Mouse (Mus musculus) ES-E14 (cell line): ENCODE measurements around the gene Prss57. TPM values are rescaled to one million over a fixed set of nuclear protein-coding genes. Genes with fewer than 3 reads are reported as not detected.

Source experiments
- DNase-seq: peaks from one replicate; pipeline ENCODE4 v3.0.0-alpha.2; 2013; ENCODE audit warnings: low read depth, low spot score
- H3K27ac ChIP-seq: 2 replicates; pipeline ENCODE4 v1.5.1; 2012; ENCODE audit warnings: low read depth, mild to moderate bottlenecking, low read length, moderate library complexity, mixed read lengths; ENCODE audit not compliant: poor library complexity, insufficient read depth, severe bottlenecking
- H3K36me3 ChIP-seq: 2 replicates; pipeline ENCODE4 v1.6.1; 2012; ENCODE audit warnings: mild to moderate bottlenecking, low read length, moderate library complexity, mixed read lengths; ENCODE audit not compliant: control insufficient read depth, poor library complexity, insufficient read depth, severe bottlenecking
- H3K4me1 ChIP-seq, 2 experiments: fragments of 150-350 bp in 1 of 2; sonication (generic) in 1 of 2; 2 replicates each; pipeline ENCODE4 v1.6.1; 2012; ENCODE audit warnings: low read length in 2 of 2, mild to moderate bottlenecking in 1 of 2, mixed read lengths in 1 of 2; ENCODE audit not compliant: control insufficient read depth in 2 of 2, insufficient read depth in 2 of 2, poor library complexity in 1 of 2
- H3K4me3 ChIP-seq, 2 experiments: fragments of 150-350 bp in 1 of 2; sonication (generic) in 1 of 2; 2 replicates each; pipeline ENCODE4 v1.5.1; 2012; ENCODE audit warnings: low read length in 2 of 2, low read depth in 1 of 2, mild to moderate bottlenecking in 1 of 2, mixed read lengths in 1 of 2; ENCODE audit not compliant: insufficient read depth in 1 of 2, poor library complexity in 1 of 2, severe bottlenecking in 1 of 2
- H3K9ac ChIP-seq: 2 replicates; pipeline ENCODE4 v1.6.1; 2012; ENCODE audit warnings: low read depth, mild to moderate bottlenecking, low read length, mixed read lengths; ENCODE audit not compliant: poor library complexity, insufficient read depth, severe bottlenecking
- H3K9me3 ChIP-seq: fragments of 150-350 bp; sonication (generic); 2 replicates; pipeline ENCODE4 v1.6.1; 2012; ENCODE audit warnings: low read depth, mild to moderate bottlenecking, low read length; ENCODE audit not compliant: control insufficient read depth, insufficient read depth
- CHD2 ChIP-seq: IDR thresholded peaks from 2 replicates; pipeline ENCODE4 v1.6.1; 2014; ENCODE audit warnings: mild to moderate bottlenecking, low read depth, low read length, inconsistent platforms
- HCFC1 ChIP-seq: IDR thresholded peaks from 2 replicates; pipeline ENCODE4 v1.6.1; 2012; ENCODE audit warnings: low read length, inconsistent platforms, borderline replicate concordance; ENCODE audit not compliant: insufficient read depth
- MAFK ChIP-seq: IDR thresholded peaks from 2 replicates; pipeline ENCODE4 v1.6.1; 2014; ENCODE audit warnings: mild to moderate bottlenecking, low read depth, low read length, inconsistent platforms; ENCODE audit not compliant: insufficient read depth
- ZC3H11A ChIP-seq: IDR thresholded peaks from 2 replicates; pipeline ENCODE4 v1.6.1; 2012; ENCODE audit warnings: low read depth, mild to moderate bottlenecking, inconsistent platforms, low read length, borderline replicate concordance
- ZNF384 ChIP-seq: IDR thresholded peaks from 2 replicates; pipeline ENCODE4 v1.6.1; 2012; ENCODE audit warnings: low read depth, low read length, inconsistent platforms
- in situ Hi-C, 2 experiments: fragments of 600-800 bp; cut with MboI; formaldehyde crosslinking; loops; one replicate each; pipeline ENCODE4 v1.15.1; 2025; ENCODE audit warnings: low sequenced_read_pairs in 2 of 2, inconsistent platforms in 1 of 2; ENCODE audit not compliant: unreplicated experiment in 2 of 2
- total RNA-seq: library from RNA; depleted of rRNA; stranded (reverse); fragments of 300-350 nt; gene quantifications from 2 replicates; pipeline ENCODE4 v1.2.3, GENCODE M21; 2012

Prss57 gene
- total RNA-seq, 1 experiment = 0.27 TPM

DNA sequence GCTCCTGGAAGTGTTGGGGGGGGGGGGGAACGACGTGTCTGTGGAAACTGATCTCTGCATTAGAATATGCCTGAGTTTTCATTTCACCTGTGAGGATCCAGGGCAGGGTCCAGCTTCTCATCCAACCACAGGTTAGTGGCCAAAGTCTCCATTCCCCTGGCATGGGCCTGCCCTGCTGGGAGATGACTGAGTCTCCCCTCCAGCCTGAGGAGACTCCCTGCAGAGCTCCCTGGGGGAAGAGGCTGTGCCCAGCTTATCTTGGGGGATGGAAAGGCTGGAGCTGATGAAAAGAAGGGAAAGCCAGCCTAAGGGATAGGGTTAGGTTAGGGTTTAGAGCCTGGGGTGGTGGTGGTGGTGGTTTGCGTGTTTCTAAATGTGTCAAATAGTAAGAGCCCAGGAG, 11.1 kb upstream of the Prss57 start:
- no peak for TF ChIP-seq ZNF384
- TF ChIP-seq ZC3H11A = no peak
- TF ChIP-seq MAFK = no peak
- no peak for TF ChIP-seq CHD2
- TF ChIP-seq HCFC1 = no peak
- H3K36me3 ChIP-seq = no peaks in the 10 kb centered on the region
- H3K27ac ChIP-seq = peak overlapping the region; percentile 58; the same call in 1 of the 2 replicates
- no peak overlapping the region for H3K9ac ChIP-seq
- no peak overlapping the region for H3K4me3 ChIP-seq
- no peaks in the 10 kb centered on the region for H3K9me3 ChIP-seq
- peaks cover 6 to 54% of the 10 kb centered on the region in 2 experiments; a peak in 3 of 4 replicates for H3K4me1 ChIP-seq
- in situ Hi-C loops = no loop called here
- no peak for DNase-seq

DNA sequence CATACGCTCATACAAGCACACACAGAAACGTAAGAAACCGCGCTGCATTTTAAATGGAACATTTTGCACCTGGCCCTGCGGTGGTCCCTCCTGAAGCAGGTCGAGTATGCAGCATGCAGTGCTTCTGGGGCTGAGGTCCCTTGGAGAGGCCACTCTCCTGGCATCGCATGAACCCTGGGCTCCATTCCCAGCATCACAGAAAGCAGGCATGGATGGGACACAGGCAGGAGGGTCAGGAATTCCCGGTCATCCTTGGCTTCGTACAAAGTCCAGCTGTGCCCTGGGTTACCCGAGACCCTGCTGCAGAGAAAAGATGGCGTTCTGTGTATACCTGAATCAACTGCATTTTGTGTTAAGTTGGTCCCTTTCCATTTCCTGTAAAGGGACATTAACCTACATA, 9.7 kb upstream of the Prss57 start:
- Histone ChIP-seq H3K9me3 (no peaks in the 10 kb centered on the region), H3K27ac (no peak overlapping the region), H3K9ac (no peak overlapping the region), H3K36me3 (no peaks in the 10 kb centered on the region), H3K4me1 (peaks cover 8 to 48% of the 10 kb centered on the region in 2 experiments; a peak in 3 of 4 replicates), H3K4me3 (no peak overlapping the region)
- in situ Hi-C loops = no loop called here
- TF ChIP-seq ZC3H11A (no peak), MAFK (no peak), CHD2 (no peak), ZNF384 (no peak)
- no peak for DNase-seq

DNA sequence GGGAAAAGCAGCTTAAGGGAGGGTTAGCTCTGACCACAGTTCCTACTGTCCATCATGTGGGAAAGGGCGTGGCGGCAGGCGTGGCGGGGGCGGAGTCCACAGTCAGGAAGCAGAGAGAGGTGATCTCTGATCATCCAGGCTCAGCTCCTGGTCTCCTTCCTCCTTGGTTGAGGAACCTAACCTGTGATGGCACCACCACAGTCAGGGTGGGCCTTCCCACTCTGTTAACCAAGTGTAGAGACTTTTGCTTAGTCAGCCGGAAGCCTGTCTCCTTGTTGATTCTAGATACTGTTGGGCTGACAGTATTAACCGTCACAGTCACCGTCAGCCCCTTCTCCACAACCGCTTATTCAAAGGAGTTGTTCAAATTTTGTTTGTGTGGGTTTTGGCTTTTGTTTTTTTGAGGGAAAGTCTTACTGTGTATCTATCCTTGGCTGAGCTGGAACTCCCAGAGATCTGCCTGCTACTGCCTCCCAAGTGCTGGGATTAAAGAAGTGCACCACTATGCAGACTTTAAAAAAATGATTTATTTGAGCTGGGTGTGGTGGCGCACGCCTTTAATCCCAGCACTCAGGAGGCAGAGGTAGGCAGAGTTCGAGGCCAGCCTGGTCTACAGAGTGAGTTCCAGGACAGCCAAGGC, 7.6 kb upstream of the Prss57 start:
- H3K27ac ChIP-seq = no peak overlapping the region
- H3K4me3 ChIP-seq = no peak overlapping the region
- TF ChIP-seq MAFK (no peak), HCFC1 (no peak), ZNF384 (no peak), CHD2 (no peak), ZC3H11A (no peak)
- in situ Hi-C loops = no loop called here
- no peaks in the 10 kb centered on the region for H3K9me3 ChIP-seq
- H3K4me1 ChIP-seq = peaks cover 10 to 44% of the 10 kb centered on the region in 2 experiments
- DNase-seq = no peak
- H3K36me3 ChIP-seq = no peaks in the 10 kb centered on the region
- no peak overlapping the region for H3K9ac ChIP-seq

DNA sequence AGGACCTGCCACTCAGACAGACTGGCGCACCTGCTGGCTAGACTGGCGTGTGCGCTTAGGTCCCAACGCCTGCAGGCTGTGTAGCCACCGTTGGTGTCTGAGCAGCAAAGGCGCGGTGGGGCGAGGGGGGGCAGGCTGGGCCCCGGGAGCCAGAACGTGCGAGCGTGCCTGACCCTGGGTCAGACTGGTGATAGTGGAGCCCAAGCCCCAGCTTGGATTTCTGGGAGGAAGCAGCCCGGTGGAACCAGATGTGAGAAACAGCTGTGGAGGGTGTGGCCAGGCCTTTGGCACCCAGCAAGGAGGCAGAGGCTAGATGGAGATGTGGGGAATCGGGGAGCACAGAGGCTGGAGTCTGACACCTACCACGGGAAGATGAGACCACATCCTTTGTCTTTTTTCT, 6.6 kb upstream of the Prss57 start:
- Histone ChIP-seq H3K27ac (no peak overlapping the region), H3K4me1 (peaks cover 10 to 39% of the 10 kb centered on the region in 2 experiments)

DNA sequence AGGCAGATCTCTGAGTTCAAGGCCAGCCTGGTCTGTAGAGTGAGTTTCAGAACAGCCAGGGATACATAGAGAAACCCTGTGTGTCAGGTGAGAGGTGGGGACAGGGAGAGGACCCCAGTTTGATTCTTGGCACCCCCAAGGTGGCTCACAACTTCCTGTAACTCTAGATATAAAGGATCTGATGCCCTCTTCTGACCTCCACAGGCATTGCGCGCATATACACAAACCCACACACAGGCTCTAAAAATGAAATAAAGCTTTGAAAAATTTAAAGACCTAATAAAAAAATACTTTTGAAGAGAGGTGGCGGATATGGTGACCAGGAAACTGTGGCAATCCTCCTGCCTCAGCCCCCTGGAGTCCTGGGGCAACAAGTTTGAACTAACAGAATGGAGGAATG, 5.1 kb upstream of the Prss57 start:
- TF ChIP-seq HCFC1 = no peak
- in situ Hi-C loops = no loop called here

More for the DNA sequence above, 6.6 kb upstream of the Prss57 start:
- Histone ChIP-seq H3K9ac (no peak overlapping the region), H3K9me3 (no peaks in the 10 kb centered on the region), H3K4me3 (peak overlapping the region in 1 of 2 experiments; percentile 21; a peak in 1 of 4 replicates), H3K36me3 (no peaks in the 10 kb centered on the region)
- DNase-seq = no peak
- TF ChIP-seq MAFK = no peak
- no peak for TF ChIP-seq ZC3H11A
- TF ChIP-seq HCFC1 = no peak
- TF ChIP-seq CHD2 = no peak
- no peak for TF ChIP-seq ZNF384
- in situ Hi-C loops = no loop called here

More for the DNA sequence above, 5.1 kb upstream of the Prss57 start:
- H3K4me1 ChIP-seq = peaks cover 10 to 31% of the 10 kb centered on the region in 2 experiments
- no peak overlapping the region for H3K4me3 ChIP-seq
- H3K9ac ChIP-seq = no peak overlapping the region
- H3K9me3 ChIP-seq = no peaks in the 10 kb centered on the region
- H3K27ac ChIP-seq = no peak overlapping the region
- DNase-seq = no peak
- H3K36me3 ChIP-seq = no peaks in the 10 kb centered on the region
